Mouse (Mus musculus) layer of hippocampus, adult 2 months (tissue): Measurements from ENCODE around the gene Pdik1l. TPM values are rescaled to one million over a fixed set of nuclear protein-coding genes. Genes with fewer than 3 reads are reported as not detected.
"Not testable (repeated sequence)": the region's sequence is repeated elsewhere in the genome, so short reads cannot be mapped to it uniquely, and the experiment has no call there.

Source experiments
- DNase-seq, 2 experiments: peaks; one replicate each; pipeline ENCODE4 v3.0.0; 2022; ENCODE audit warnings: low spot score in 2 of 2
- H3K27ac ChIP-seq: fragments of 200-600 bp; 2 replicates; pipeline ENCODE4 v1.8.1; 2022
- H3K4me3 ChIP-seq: fragments of 200-600 bp; 2 replicates; pipeline ENCODE4 v1.8.1; 2022; ENCODE audit warnings: mild to moderate bottlenecking
- CTCF ChIP-seq: fragments of 200-600 bp; conservative IDR thresholded peaks from 2 replicates; pipeline ENCODE4 v1.8.1; 2022; ENCODE audit warnings: antibody characterized with exemption, mild to moderate bottlenecking, moderate library complexity
- total RNA-seq, 2 experiments: library from RNA; stranded (reverse); gene quantifications; 2 replicates each; pipeline ENCODE4 v1.2.3; 2021

Gene Pdik1l
- total RNA-seq, 2 experiments from 2014 or later = 16.9 to 18.6 TPM

GRCm38 (mm10) chr4:134312901-134313300 is 25.2 kb upstream of the Pdik1l start:
- peak; percentile 63 for TF ChIP-seq CTCF
- Histone ChIP-seq H3K4me3 (no peak overlapping the region), H3K27ac (no peak overlapping the region)
- no peak for DNase-seq

GRCm38 (mm10) chr4:134312341-134312740 is 24.6 kb upstream of the Pdik1l start:
- TF ChIP-seq CTCF = no peak
- H3K27ac ChIP-seq = no peak overlapping the region
- H3K4me3 ChIP-seq = no peak overlapping the region
- DNase-seq = no peak

GRCm38 (mm10) chr4:134311784-134312183 is 24.1 kb upstream of the Pdik1l start:
- H3K4me3 ChIP-seq = no peak overlapping the region
- no peak for DNase-seq
- H3K27ac ChIP-seq = no peak overlapping the region
- no peak for TF ChIP-seq CTCF

GRCm38 (mm10) chr4:134310656-134311055 is 23.0 kb upstream of the Pdik1l start:
- Histone ChIP-seq H3K27ac (no peak overlapping the region), H3K4me3 (no peak overlapping the region)
- no peak for TF ChIP-seq CTCF
- DNase-seq = no peak

- no peak overlapping the region for H3K4me3 ChIP-seq
- no peak for DNase-seq
- TF ChIP-seq CTCF = no peak
- H3K27ac ChIP-seq = no peak overlapping the region
Observed at GRCm38 (mm10) chr4:134310106-134310505, 22.4 kb upstream of the Pdik1l start.

- peak overlapping the region; percentile 65 for H3K27ac ChIP-seq
- peak; percentile 46 for TF ChIP-seq CTCF
- peak overlapping the region; percentile 22; the same call in 1 of the 2 replicates for H3K4me3 ChIP-seq
- peak; percentile 49 to 56 for DNase-seq
Observed at GRCm38 (mm10) chr4:134307367-134308072, 19.8 kb upstream of the Pdik1l start.

GRCm38 (mm10) chr4:134306963-134307362 is 19.3 kb upstream of the Pdik1l start:
- TF ChIP-seq CTCF = no peak
- Histone ChIP-seq H3K4me3 (no peak overlapping the region), H3K27ac (peak overlapping the region; percentile 65; the same call in 1 of the 2 replicates)
- no peak for DNase-seq

GRCm38 (mm10) chr4:134302084-134302483 is 14.4 kb upstream of the Pdik1l start:
- DNase-seq = no peak
- no peak overlapping the region for H3K4me3 ChIP-seq
- no peak for TF ChIP-seq CTCF
- H3K27ac ChIP-seq = no peak overlapping the region

GRCm38 (mm10) chr4:134300316-134300715 is 12.6 kb upstream of the Pdik1l start:
- Histone ChIP-seq H3K27ac (no peak overlapping the region), H3K4me3 (no peak overlapping the region)
- peak in 1 of 2 experiments; percentile 26 for DNase-seq
- TF ChIP-seq CTCF = no peak

GRCm38 (mm10) chr4:134299498-134299810 is 11.8 kb upstream of the Pdik1l start:
- Histone ChIP-seq H3K27ac (no peak overlapping the region), H3K4me3 (no peak overlapping the region)
- TF ChIP-seq CTCF = no peak
- no peak for DNase-seq

- TF ChIP-seq CTCF = no peak
- H3K4me3 ChIP-seq = no peak overlapping the region
- no peak overlapping the region for H3K27ac ChIP-seq
- no peak for DNase-seq
Observed at GRCm38 (mm10) chr4:134298626-134299497, 11.2 kb upstream of the Pdik1l start.

GRCm38 (mm10) chr4:134297369-134297768 is 9.7 kb upstream of the Pdik1l start:
- DNase-seq = no peak
- no peak for TF ChIP-seq CTCF
- Histone ChIP-seq H3K4me3 (no peak overlapping the region), H3K27ac (no peak overlapping the region)

- DNase-seq = no peak
- Histone ChIP-seq H3K4me3 (no peak overlapping the region), H3K27ac (no peak overlapping the region)
- no peak; the same call in none of the 2 replicates for TF ChIP-seq CTCF
Observed at GRCm38 (mm10) chr4:134296523-134296922, 8.8 kb upstream of the Pdik1l start.

- not testable (repeated sequence) for H3K4me3 ChIP-seq, H3K27ac ChIP-seq, DNase-seq
Observed at GRCm38 (mm10) chr4:134296096-134296495, 8.4 kb upstream of the Pdik1l start.
